Mouse (Mus musculus) E14TG2a.4 (cell line): ENCODE results near the gene Rims4.

ENCODE experiments used
- CTCF ChIP-seq: conservative IDR thresholded peaks from 2 replicates; pipeline ENCODE4 v1.5.1; 2014; ENCODE audit warnings: low read length
- NANOG ChIP-seq: IDR thresholded peaks from 2 replicates; pipeline ENCODE4 v1.6.1; 2014; ENCODE audit warnings: borderline replicate concordance, low read length, mixed read lengths
- POU5F1 ChIP-seq: IDR thresholded peaks from 2 replicates; pipeline ENCODE4 v1.6.1; 2014; ENCODE audit warnings: low read length, borderline replicate concordance

- TF ChIP-seq CTCF: no peak
- TF ChIP-seq NANOG: no peak
- no peak for TF ChIP-seq POU5F1
Measured at GRCm38 (mm10) chr2:163913704-163914103, 4.8 kb downstream of the Rims4 start.
